In genomic region chr3:95963681-95964080, GRCm38 (mm10) we compare ENCODE assay signal across 11 mouse cellular contexts. TPM values are rescaled to one million over a fixed set of nuclear protein-coding genes. Genes with fewer than 3 reads are reported as not detected.
DNase-seq lines count a peak whose midpoint lies in the region; ATAC-seq and TF ChIP-seq lines count a peak whose summit lies in the region.
"Had no signal": no experiment of that assay in that cellular context is flagged by ENCODE, and none has a peak within 500 bp of the region (broad histone marks: within the 10 kb centered on the region; RNA-seq: fewer than 3 reads in every experiment).

No protein-coding gene starts in this region.

- no peaks in the 10 kb centered on the region for H3K27me3 ChIP-seq in heart, adult 2 months (ENCODE audit: control insufficient read depth, insufficient read depth, low read length)
- H3K27me3 ChIP-seq in heart, embryonic 11.5 days (ENCODE audit: control insufficient read depth, insufficient read depth, low read length) = no peaks in the 10 kb centered on the region
- H3K27me3 ChIP-seq: limb, embryonic 13.5 days had no signal

- TF ChIP-seq CTCF in heart, adult 2 months (IDR thresholded peaks at IDR 0.05) = peak; percentile 74

- peaks cover 1% of the 10 kb centered on the region for H3K4me1 ChIP-seq in heart, adult 2 months (ENCODE audit: control insufficient read depth, insufficient read depth, low read length)
- peaks cover 5% of the 10 kb centered on the region for H3K4me1 ChIP-seq in heart, embryonic 11.5 days (ENCODE audit: control insufficient read depth, insufficient read depth, low read length)

- WGBS in heart, adult 2 months = 47% methylated on average over 4 of the region's 4 CpGs
- whole genome bisulfite sequencing in heart, embryonic 11.5 days (ENCODE audit: insufficient replicate concordance) = 37% methylated on average over 4 of the region's 4 CpGs

- no peaks in the 10 kb centered on the region for H3K79me2 ChIP-seq in heart, adult 2 months (replicated peaks; ENCODE audit: control insufficient read depth, insufficient read depth, low read length)

- ATAC-seq in heart, embryonic 11.5 days (replicated peaks; ENCODE audit: insufficient number of reproducible peaks, low FRiP score, low TSS enrichment) = no peak
- ATAC-seq: activated CD4-positive, CD25-positive, alpha-beta regulatory T cell, adult 4 months had no signal

- intact Hi-C loops in heart, adult 2 months (cut with DNase I) = loop anchor here (2.0 kb wide), 1 partner anchor 183 kb away; no protein-coding TSS in a partner anchor
- intact Hi-C loops in heart, postnatal 36 days (cut with DNase I) = loop anchor here (2.0 to 5.0 kb wide), 3 partner anchors 81 to 183 kb away; partner anchors contain the start of gene Ciart

- DNase-seq in heart, adult 2 months = no peak
- peak; percentile 43 for DNase-seq in right cerebral cortex, postnatal 14 days
- DNase-seq in right cerebral cortex, postnatal 4 days = no peak
- DNase-seq in cerebellum, postnatal 36 days = peak; percentile 50 to 55
- DNase-seq in thymus, postnatal 0 days (ENCODE audit: low spot score) = peak; percentile 63
- DNase-seq in left cerebral cortex, adult 9 months (ENCODE audit: low spot score in 2 of 2) = no peak
- no peak for DNase-seq in heart, postnatal 36 days

- no peak for TF ChIP-seq POLR2A in heart, adult 2 months (IDR thresholded peaks at IDR 0.05; ENCODE audit: insufficient read depth, low read depth, low read length)

- no peak overlapping the region for H3K4me3 ChIP-seq in heart, adult 2 months
- H3K4me3 ChIP-seq in heart, embryonic 11.5 days (ENCODE audit: low read depth, low read length) = no peak overlapping the region
- H3K4me3 ChIP-seq: limb, embryonic 13.5 days; neural tube, embryonic 13.5 days had no signal

- H3K4me2 ChIP-seq in heart, embryonic 11.5 days = no peak overlapping the region
- H3K4me2 ChIP-seq: limb, embryonic 13.5 days; neural tube, embryonic 13.5 days had no signal

- H3K9ac ChIP-seq in heart, adult 2 months (ENCODE audit: low read depth, low read length) = no peak overlapping the region
- H3K9ac ChIP-seq in heart, embryonic 11.5 days (ENCODE audit: low read depth, low read length) = no peak overlapping the region
- H3K9ac ChIP-seq: limb, embryonic 13.5 days; neural tube, embryonic 13.5 days had no signal

- no peak overlapping the region for H3K27ac ChIP-seq in heart, adult 2 months
- H3K27ac ChIP-seq in heart, embryonic 11.5 days (ENCODE audit: low read depth, low read length) = no peak overlapping the region
- H3K27ac ChIP-seq: limb, embryonic 13.5 days; neural tube, embryonic 13.5 days had no signal

- H3K36me3 ChIP-seq in heart, adult 2 months (ENCODE audit: control insufficient read depth, insufficient read depth, low read length) = no peaks in the 10 kb centered on the region
- H3K36me3 ChIP-seq in heart, embryonic 11.5 days (ENCODE audit: control insufficient read depth, insufficient read depth, low read length) = no peaks in the 10 kb centered on the region
- H3K36me3 ChIP-seq: limb, embryonic 13.5 days; neural tube, embryonic 13.5 days had no signal

- TF ChIP-seq EP300 in heart, adult 2 months (IDR thresholded peaks at IDR 0.05; ENCODE audit: insufficient read depth, low read depth, low read length) = 0 out of 2 replicates have a peak, but pooled peaks have one; percentile 23

- no peaks in the 10 kb centered on the region for H3K9me3 ChIP-seq in heart, embryonic 11.5 days (replicated peaks; ENCODE audit: control insufficient read depth, low read length)
- H3K9me3 ChIP-seq: limb, embryonic 13.5 days; neural tube, embryonic 13.5 days had no signal

RNA-seq across cellular contexts. Expression of gene Plekho1, which starts 32.1 kb away (rescaled TPM):
- 10 to 100 TPM; 65.4 to 67.5 TPM for total RNA-seq in heart, adult 2 months (2021)
- 82.8 and 110 TPM in 2 replicates for polyA plus RNA-seq in heart, adult 2 months (2012; rRNA removed)
- polyA plus RNA-seq in heart, embryonic 11.5 days (2014; fragmentation: Nextera tagmentation; extraction: Ambion mirVana) = 69.5 and 82.2 TPM in 2 replicates
- 36.8 and 37.0 TPM in 2 replicates for polyA plus RNA-seq in thymus, postnatal 0 days (2015; fragmentation: Nextera tagmentation; extraction: Ambion mirVana)
- 10 to 100 TPM; 73.4 to 81.1 TPM for total RNA-seq in heart, postnatal 36 days (2021)

RNA-seq across cellular contexts. Expression of gene Anp32e, which starts 34.6 kb away (rescaled TPM):
- total RNA-seq in heart, adult 2 months (2021) = 10 to 100 TPM; 83.0 to 90.9 TPM
- polyA plus RNA-seq in heart, adult 2 months (2012; rRNA removed) = 15.5 and 29.9 TPM in 2 replicates
- polyA plus RNA-seq in heart, embryonic 11.5 days (2014; fragmentation: Nextera tagmentation; extraction: Ambion mirVana) = 71.0 and 88.5 TPM in 2 replicates
- 463 and 541 TPM in 2 replicates for polyA plus RNA-seq in thymus, postnatal 0 days (2015; fragmentation: Nextera tagmentation; extraction: Ambion mirVana)
- 10 to 100 TPM; 82.7 to 85.9 TPM for total RNA-seq in heart, postnatal 36 days (2021)

RNA-seq across cellular contexts. Expression of gene Car14, which starts 59.2 kb away (rescaled TPM):
- 100 to 1,000 TPM; 146 to 208 TPM for total RNA-seq in heart, adult 2 months (2021)
- 227 and 279 TPM in 2 replicates for polyA plus RNA-seq in heart, adult 2 months (2012; rRNA removed)
- polyA plus RNA-seq in heart, embryonic 11.5 days (2014; fragmentation: Nextera tagmentation; extraction: Ambion mirVana) = 39.0 and 39.1 TPM in 2 replicates
- polyA plus RNA-seq in thymus, postnatal 0 days (2015; fragmentation: Nextera tagmentation; extraction: Ambion mirVana) = 1.8 and 2.2 TPM in 2 replicates
- 100 to 1,000 TPM; 152 to 202 TPM for total RNA-seq in heart, postnatal 36 days (2021)
- polyA plus RNA-seq: activated CD4-positive, CD25-positive, alpha-beta regulatory T cell, adult 4 months had no signal

Comparison
In these comparisons a context has a peak if more than half of its experiments do, and no peak if none do; other contexts are left out.
1. DNase-seq: peak in right cerebral cortex, postnatal 14 days (single experiment), cerebellum, postnatal 36 days (2 of 2) and thymus, postnatal 0 days (single experiment); none in heart, adult 2 months (0 of 2), right cerebral cortex, postnatal 4 days (single experiment), left cerebral cortex, adult 9 months (0 of 2) and heart, postnatal 36 days (0 of 2).
2. RNA of gene Car14, which starts 59.2 kb away (polyA plus RNA-seq): 227 to 279 TPM in heart, adult 2 months and 39.0 to 39.1 TPM in heart, embryonic 11.5 days; 1.8 to 2.2 TPM in thymus, postnatal 0 days; every median in the first group is over 10 times any median in the second.